Mouse (Mus musculus) ES-E14 (cell line): ENCODE measurements around the gene Ddx3x.

Source experiments
- CHD2 ChIP-seq: IDR thresholded peaks from 2 replicates; pipeline ENCODE4 v1.6.1; 2014; ENCODE audit warnings: mild to moderate bottlenecking, low read depth, low read length, inconsistent platforms
- HCFC1 ChIP-seq: IDR thresholded peaks from 2 replicates; pipeline ENCODE4 v1.6.1; 2012; ENCODE audit warnings: low read length, inconsistent platforms, borderline replicate concordance; ENCODE audit not compliant: insufficient read depth
- ZC3H11A ChIP-seq: IDR thresholded peaks from 2 replicates; pipeline ENCODE4 v1.6.1; 2012; ENCODE audit warnings: low read depth, mild to moderate bottlenecking, inconsistent platforms, low read length, borderline replicate concordance
- ZNF384 ChIP-seq: IDR thresholded peaks from 2 replicates; pipeline ENCODE4 v1.6.1; 2012; ENCODE audit warnings: low read depth, low read length, inconsistent platforms

DNA sequence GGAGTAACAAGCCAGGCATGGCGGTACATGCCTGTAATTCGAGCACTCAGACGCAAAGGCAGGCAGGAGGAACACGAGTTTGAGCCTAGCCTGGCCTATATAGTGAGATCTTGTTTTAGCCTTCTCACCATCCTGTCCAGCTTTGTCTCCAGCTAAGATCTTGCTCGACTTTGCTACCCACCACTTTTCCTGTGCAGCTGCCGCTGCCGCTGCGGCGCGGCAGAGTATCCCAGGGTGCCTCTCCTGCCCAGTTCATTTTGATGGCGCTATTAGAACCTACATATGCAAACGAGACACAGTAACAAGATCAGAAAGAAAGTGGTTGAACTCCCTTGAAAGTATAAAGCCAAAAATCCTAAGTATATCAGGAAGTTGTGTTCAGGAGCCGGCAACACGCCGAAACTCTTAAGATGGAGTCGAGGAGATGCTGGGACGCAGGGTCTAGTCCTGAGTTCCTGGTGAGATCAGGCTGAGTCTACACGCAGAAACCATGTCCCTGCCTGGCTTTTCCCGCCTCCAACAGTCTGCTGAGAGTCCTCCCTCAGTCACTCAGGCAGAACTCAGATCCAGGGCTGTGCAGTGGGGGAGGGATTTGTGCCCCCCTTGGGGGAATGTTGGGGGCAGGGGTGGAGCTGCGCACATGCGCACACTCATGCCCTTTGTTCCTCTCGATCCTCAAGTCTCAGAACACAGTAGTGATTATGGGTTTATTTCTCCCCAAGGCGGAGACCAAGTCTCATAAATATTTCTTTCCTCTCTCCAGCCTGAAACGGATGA lies 38.3 kb upstream of the Ddx3x start:
- TF ChIP-seq CHD2 (no peak), ZC3H11A (no peak), HCFC1 (no peak), ZNF384 (no peak)
